Comparison of ENCODE assay signal across 9 mouse cellular contexts in genomic region chr2:31537054-31537453, GRCm38 (mm10). TPM values are rescaled to one million over a fixed set of nuclear protein-coding genes. Genes with fewer than 3 reads are reported as not detected.
DNase-seq lines count a peak whose midpoint lies in the region; ATAC-seq and TF ChIP-seq lines count a peak whose summit lies in the region.
"Had no signal": no experiment of that assay in that cellular context is flagged by ENCODE, and none has a peak within 500 bp of the region (broad histone marks: within the 10 kb centered on the region; RNA-seq: fewer than 3 reads in every experiment).

No protein-coding gene starts in this region.

- no peak overlapping the region for H3K4me3 ChIP-seq in hindbrain, postnatal 0 days (ENCODE audit: low read length)
- no peak overlapping the region for H3K4me3 ChIP-seq in hindbrain, embryonic 14.5 days (replicated peaks; ENCODE audit: low read length)
- no peak overlapping the region for H3K4me3 ChIP-seq in forebrain, embryonic 16.5 days (replicated peaks; ENCODE audit: low read length)

- intact Hi-C loops in heart, postnatal 25 days (cut with DNase I), result no loop called here

- no peak for TF ChIP-seq CTCF in hindbrain, postnatal 0 days (IDR thresholded peaks at IDR 0.05; ENCODE audit: low read depth)

- H3K4me2 ChIP-seq in hindbrain, postnatal 0 days (ENCODE audit: low read depth, low read length), result no peak overlapping the region
- no peak overlapping the region for H3K4me2 ChIP-seq in hindbrain, embryonic 14.5 days (replicated peaks)
- H3K4me2 ChIP-seq in forebrain, embryonic 16.5 days (ENCODE audit: low read length), result no peak overlapping the region

- no peak overlapping the region for H3K9ac ChIP-seq in hindbrain, postnatal 0 days (replicated peaks; ENCODE audit: low read length)
- no peak overlapping the region for H3K9ac ChIP-seq in hindbrain, embryonic 14.5 days
- no peak overlapping the region for H3K9ac ChIP-seq in forebrain, embryonic 16.5 days (replicated peaks; ENCODE audit: low read depth, low read length)

- no peaks in the 10 kb centered on the region for H3K36me3 ChIP-seq in hindbrain, postnatal 0 days (ENCODE audit: insufficient read depth, low read length)
- no peaks in the 10 kb centered on the region for H3K36me3 ChIP-seq in hindbrain, embryonic 14.5 days (replicated peaks; ENCODE audit: control insufficient read depth, insufficient read depth)
- no peaks in the 10 kb centered on the region for H3K36me3 ChIP-seq in forebrain, embryonic 16.5 days (ENCODE audit: control insufficient read depth, insufficient read depth)

- no peak overlapping the region for H3K27ac ChIP-seq in hindbrain, postnatal 0 days
- H3K27ac ChIP-seq in hindbrain, embryonic 14.5 days, result no peak overlapping the region
- H3K27ac ChIP-seq in forebrain, embryonic 16.5 days (ENCODE audit: low read length), result no peak overlapping the region

- WGBS in hindbrain, postnatal 0 days, result 65% methylated on average over 5 of the region's 5 CpGs
- whole genome bisulfite sequencing in hindbrain, embryonic 14.5 days, result 80% methylated on average over 5 of the region's 5 CpGs
- 30% methylated on average over 5 of the region's 5 CpGs for WGBS in forebrain, embryonic 16.5 days

- no peaks in the 10 kb centered on the region for H3K9me3 ChIP-seq in hindbrain, postnatal 0 days (ENCODE audit: low read length)
- H3K9me3 ChIP-seq in hindbrain, embryonic 14.5 days (ENCODE audit: control insufficient read depth, low read length), result no peaks in the 10 kb centered on the region
- H3K9me3 ChIP-seq in forebrain, embryonic 16.5 days (ENCODE audit: control insufficient read depth, low read length), result no peaks in the 10 kb centered on the region

- ATAC-seq in hindbrain, postnatal 0 days, result no peak
- no peak for ATAC-seq in hindbrain, embryonic 14.5 days (ENCODE audit: low FRiP score)
- ATAC-seq in forebrain, embryonic 16.5 days, result peak; percentile 58; the same call in 1 of the 2 replicates
- ATAC-seq in erythroblast, adult 5-6 weeks (replicated peaks; ENCODE audit: low FRiP score, poor library complexity, severe bottlenecking), result no peak

- no peaks in the 10 kb centered on the region for H3K4me1 ChIP-seq in hindbrain, postnatal 0 days (ENCODE audit: insufficient read depth, low read length)
- no peaks in the 10 kb centered on the region for H3K4me1 ChIP-seq in hindbrain, embryonic 14.5 days (replicated peaks; ENCODE audit: control insufficient read depth, insufficient read depth, low read length)
- no peaks in the 10 kb centered on the region; the same call in 1 of the 2 replicates for H3K4me1 ChIP-seq in forebrain, embryonic 16.5 days (replicated peaks; ENCODE audit: control insufficient read depth, insufficient read depth, low read length)

- H3K27me3 ChIP-seq in hindbrain, postnatal 0 days (ENCODE audit: insufficient read depth, low read length), result no peaks in the 10 kb centered on the region
- no peaks in the 10 kb centered on the region for H3K27me3 ChIP-seq in hindbrain, embryonic 14.5 days (ENCODE audit: control insufficient read depth, insufficient read depth, low read length)
- no peaks in the 10 kb centered on the region for H3K27me3 ChIP-seq in forebrain, embryonic 16.5 days (replicated peaks; ENCODE audit: control insufficient read depth, insufficient read depth, low read length)

- peak; percentile 5 for DNase-seq in hindbrain, postnatal 0 days (ENCODE audit: low spot score)
- no peak for DNase-seq in hindbrain, embryonic 14.5 days (ENCODE audit: low spot score)
- peak; percentile 60 for DNase-seq in heart, postnatal 25 days (ENCODE audit: low spot score)
- DNase-seq in skeletal muscle tissue, adult 2 months (ENCODE audit: low read depth, low spot score), result peak; percentile 68
- no peak for DNase-seq in left cerebral cortex, adult 11 months (ENCODE audit: low spot score)
- no peak for DNase-seq in thymus, postnatal 25 days
- DNase-seq: left cerebral cortex, postnatal 4 days had no signal

RNA-seq across cellular contexts. Expression of gene Fubp3, which starts 35.4 kb away (rescaled TPM):
- total RNA-seq in hindbrain, postnatal 0 days (2014; rRNA removed), result 29.0 and 32.2 TPM in 2 replicates
- polyA plus RNA-seq in hindbrain, postnatal 0 days (2015; fragmentation: Nextera tagmentation; extraction: Ambion mirVana), result 45.8 and 50.5 TPM in 2 replicates
- 43.6 and 45.2 TPM in 2 replicates for polyA plus RNA-seq in hindbrain, embryonic 14.5 days (2014; fragmentation: Nextera tagmentation; extraction: Ambion mirVana)
- 57.2 and 58.7 TPM in 2 replicates for polyA plus RNA-seq in forebrain, embryonic 16.5 days (2015; fragmentation: Nextera tagmentation; extraction: Ambion mirVana)
- total RNA-seq in heart, postnatal 25 days (2021), result 10 to 100 TPM; 13.1 to 17.0 TPM
- 8.3 and 9.4 TPM in 2 replicates for total RNA-seq in erythroblast, adult 5-6 weeks (2015; ENCODE audit: low replicate concordance)
- total RNA-seq in erythroblast, adult 5-6 weeks (2017; ENCODE audit: low replicate concordance), result 2.9 and 9.9 TPM in 2 replicates

Comparison
In these comparisons a context has a peak if more than half of its experiments do, and no peak if none do; other contexts are left out.
1. DNase-seq: peak in hindbrain, postnatal 0 days (single experiment), heart, postnatal 25 days (single experiment) and skeletal muscle tissue, adult 2 months (single experiment); none in hindbrain, embryonic 14.5 days (single experiment), left cerebral cortex, adult 11 months (single experiment) and thymus, postnatal 25 days (single experiment).